Mouse (Mus musculus): ENCODE measurements around the gene Znrf4. TPM values are rescaled to one million over a fixed set of nuclear protein-coding genes. Genes with fewer than 3 reads are reported as not detected.

Gene Znrf4
- polyA plus RNA-seq, 1 experiment = not detected

DNA sequence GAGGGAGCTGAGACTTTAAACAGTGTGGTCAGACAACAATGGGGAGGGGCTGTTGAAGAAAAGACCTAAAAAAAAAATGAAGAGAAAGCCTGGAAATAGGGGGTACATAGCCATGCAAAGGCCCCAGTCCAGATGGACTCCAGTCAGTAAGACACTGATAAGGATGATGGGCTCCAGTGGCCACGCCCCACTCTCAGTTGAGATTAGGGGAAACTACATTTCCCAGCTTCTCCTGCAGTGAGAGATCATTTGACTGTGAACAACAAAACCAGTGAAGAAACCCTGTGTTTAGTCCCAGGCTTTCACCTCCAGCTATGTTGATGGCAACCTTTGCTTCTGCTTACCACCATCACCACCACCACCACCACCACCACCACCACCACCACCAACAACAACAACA, 33.7 kb upstream of the Znrf4 start:
- H3K4me1 ChIP-seq (ENCODE audit: control insufficient read depth, insufficient read depth, insufficient read length, low read length) = peaks cover 4% of the 10 kb centered on the region; the same call in 1 of the 2 replicates
- no peaks in the 10 kb centered on the region for H3K27me3 ChIP-seq (ENCODE audit: control insufficient read depth, insufficient read depth, low read length)
- no peak overlapping the region for H3K4me3 ChIP-seq (ENCODE audit: low read depth, low read length)
- H3K36me3 ChIP-seq (ENCODE audit: control insufficient read depth, insufficient read depth, low read length) = no peaks in the 10 kb centered on the region
- no peak overlapping the region for H3K27ac ChIP-seq (ENCODE audit: insufficient read depth, low read depth, low read length)
- 58% methylated on average over 1 of the region's 1 CpGs for WGBS
- TF ChIP-seq POLR2A (IDR thresholded peaks at IDR 0.05; ENCODE audit: low read depth, low read length) = no peak
- TF ChIP-seq CTCF (IDR thresholded peaks at IDR 0.05; ENCODE audit: extremely low read depth, insufficient read length, insufficient replicate concordance, low read depth, low read length) = no peak

DNA sequence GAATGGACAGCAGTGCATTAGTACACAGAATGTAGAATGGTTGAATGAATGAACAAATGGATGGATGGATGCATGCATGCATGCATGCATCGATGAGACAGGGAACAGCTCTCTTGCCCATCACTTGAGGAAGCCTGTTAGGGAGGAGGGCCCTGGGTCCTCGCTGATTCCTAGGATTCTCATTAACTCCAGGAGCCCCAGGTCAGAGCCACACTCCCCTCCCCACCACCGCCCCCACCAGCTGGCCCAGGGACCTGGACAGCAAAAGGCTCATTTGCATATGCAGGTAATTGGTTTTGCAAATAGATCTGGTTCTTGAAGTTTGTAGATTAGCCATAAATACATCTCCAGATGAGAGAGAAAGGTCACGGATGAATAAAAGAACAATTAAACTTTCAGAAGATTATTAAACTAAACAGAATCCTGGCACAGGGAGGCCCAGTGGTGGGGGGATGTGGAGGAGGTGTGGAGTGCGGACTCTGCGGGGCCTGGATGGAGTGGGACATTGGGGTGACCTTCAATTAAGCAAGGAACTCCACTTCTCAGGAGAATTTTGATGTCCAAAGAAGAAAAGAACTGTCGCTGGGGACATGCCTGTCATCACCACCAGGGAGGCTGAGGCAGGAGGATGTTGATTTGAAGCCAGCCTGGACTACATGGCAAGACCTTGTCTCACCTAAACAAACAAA, 32.6 kb upstream of the Znrf4 start:
- 78% methylated on average over 7 of the region's 7 CpGs for WGBS
- no peaks in the 10 kb centered on the region for H3K27me3 ChIP-seq (ENCODE audit: control insufficient read depth, insufficient read depth, low read length)
- no peaks in the 10 kb centered on the region for H3K36me3 ChIP-seq (ENCODE audit: control insufficient read depth, insufficient read depth, low read length)
- no peak overlapping the region for H3K27ac ChIP-seq (ENCODE audit: insufficient read depth, low read depth, low read length)
- TF ChIP-seq POLR2A (IDR thresholded peaks at IDR 0.05; ENCODE audit: low read depth, low read length) (no peak), CTCF (IDR thresholded peaks at IDR 0.05; ENCODE audit: extremely low read depth, insufficient read length, insufficient replicate concordance, low read depth, low read length) (no peak)
- no peak overlapping the region for H3K4me3 ChIP-seq (ENCODE audit: low read depth, low read length)
- H3K4me1 ChIP-seq (ENCODE audit: control insufficient read depth, insufficient read depth, insufficient read length, low read length) = no peaks in the 10 kb centered on the region

DNA sequence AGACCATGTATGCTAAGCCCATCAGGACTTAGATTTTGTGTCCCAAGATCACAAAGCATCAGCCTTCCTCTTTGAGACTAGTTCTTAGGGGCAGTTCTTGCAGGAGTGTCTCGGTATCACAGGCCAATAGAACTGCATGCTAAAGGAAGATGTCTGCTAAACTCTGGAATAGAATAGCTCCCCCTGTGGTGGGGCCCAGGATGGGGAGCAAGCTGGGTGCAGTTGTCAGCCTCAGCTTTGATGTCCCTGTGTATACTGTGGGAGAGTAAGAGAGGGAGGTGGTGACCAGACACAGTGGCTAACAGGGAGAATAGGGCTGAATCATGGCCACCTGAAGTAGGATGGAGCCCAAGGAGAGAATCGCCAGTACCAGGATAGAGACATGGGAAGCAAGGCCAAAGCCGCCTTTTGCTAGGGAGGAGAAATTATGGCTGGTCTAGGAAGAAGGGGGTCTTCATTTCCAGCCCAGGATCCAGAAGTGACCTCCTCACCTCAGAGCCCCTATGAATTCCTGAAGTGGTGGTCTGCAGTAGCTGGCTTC, 31.5 kb upstream of the Znrf4 start:
- Histone ChIP-seq H3K36me3 (ENCODE audit: control insufficient read depth, insufficient read depth, low read length) (no peaks in the 10 kb centered on the region), H3K27ac (ENCODE audit: insufficient read depth, low read depth, low read length) (no peak overlapping the region), H3K4me1 (ENCODE audit: control insufficient read depth, insufficient read depth, insufficient read length, low read length) (no peaks in the 10 kb centered on the region), H3K4me3 (ENCODE audit: low read depth, low read length) (no peak overlapping the region), H3K27me3 (ENCODE audit: control insufficient read depth, insufficient read depth, low read length) (no peaks in the 10 kb centered on the region)
- TF ChIP-seq POLR2A (IDR thresholded peaks at IDR 0.05; ENCODE audit: low read depth, low read length) (no peak), CTCF (IDR thresholded peaks at IDR 0.05; ENCODE audit: extremely low read depth, insufficient read length, insufficient replicate concordance, low read depth, low read length) (0 out of 2 replicates have a peak, but pooled peaks have one; percentile 11)
- 81% methylated on average over 3 of the region's 3 CpGs for WGBS

DNA sequence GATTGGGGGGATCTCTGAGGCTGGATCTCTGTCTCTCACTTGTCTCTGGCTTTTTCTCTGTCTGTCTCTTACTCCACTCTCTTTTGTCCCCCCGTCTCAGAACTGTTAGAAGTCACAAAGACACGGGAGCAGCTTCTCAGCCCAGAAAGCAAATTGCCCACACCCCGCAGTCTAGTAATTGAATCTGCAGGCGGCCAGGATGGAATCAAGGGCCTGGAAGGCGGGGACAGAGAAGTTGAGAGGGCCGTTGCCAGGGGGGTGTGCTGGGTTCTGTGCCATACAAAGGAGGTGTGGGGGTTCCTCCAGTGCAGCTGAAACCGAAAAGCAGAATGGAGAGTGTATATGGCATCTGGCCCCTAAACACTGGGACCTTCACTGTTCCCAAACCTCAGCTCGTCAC, 30.5 kb upstream of the Znrf4 start:
- no peaks in the 10 kb centered on the region for H3K4me1 ChIP-seq (ENCODE audit: control insufficient read depth, insufficient read depth, insufficient read length, low read length)
- no peak overlapping the region for H3K27ac ChIP-seq (ENCODE audit: insufficient read depth, low read depth, low read length)
- TF ChIP-seq POLR2A (IDR thresholded peaks at IDR 0.05; ENCODE audit: low read depth, low read length) = no peak
- no peak for TF ChIP-seq CTCF (IDR thresholded peaks at IDR 0.05; ENCODE audit: extremely low read depth, insufficient read length, insufficient replicate concordance, low read depth, low read length)
- WGBS = 61% methylated on average over 8 of the region's 8 CpGs
- no peaks in the 10 kb centered on the region for H3K27me3 ChIP-seq (ENCODE audit: control insufficient read depth, insufficient read depth, low read length)
- no peak overlapping the region for H3K4me3 ChIP-seq (ENCODE audit: low read depth, low read length)
- H3K36me3 ChIP-seq (ENCODE audit: control insufficient read depth, insufficient read depth, low read length) = no peaks in the 10 kb centered on the region

- no peak overlapping the region for H3K4me3 ChIP-seq (ENCODE audit: low read depth, low read length)
- H3K36me3 ChIP-seq (ENCODE audit: control insufficient read depth, insufficient read depth, low read length) = no peaks in the 10 kb centered on the region
- no peaks in the 10 kb centered on the region for H3K27me3 ChIP-seq (ENCODE audit: control insufficient read depth, insufficient read depth, low read length)
- no peaks in the 10 kb centered on the region for H3K4me1 ChIP-seq (ENCODE audit: control insufficient read depth, insufficient read depth, insufficient read length, low read length)
- H3K27ac ChIP-seq (ENCODE audit: insufficient read depth, low read depth, low read length) = no peak overlapping the region
- WGBS = 28% methylated on average over 6 of the region's 6 CpGs
- TF ChIP-seq POLR2A (IDR thresholded peaks at IDR 0.05; ENCODE audit: low read depth, low read length) (no peak), CTCF (IDR thresholded peaks at IDR 0.05; ENCODE audit: extremely low read depth, insufficient read length, insufficient replicate concordance, low read depth, low read length) (no peak)
These were observed 28.3 kb upstream of the Znrf4 start for GRCm38 (mm10) chr17:56540562-56540975.

DNA sequence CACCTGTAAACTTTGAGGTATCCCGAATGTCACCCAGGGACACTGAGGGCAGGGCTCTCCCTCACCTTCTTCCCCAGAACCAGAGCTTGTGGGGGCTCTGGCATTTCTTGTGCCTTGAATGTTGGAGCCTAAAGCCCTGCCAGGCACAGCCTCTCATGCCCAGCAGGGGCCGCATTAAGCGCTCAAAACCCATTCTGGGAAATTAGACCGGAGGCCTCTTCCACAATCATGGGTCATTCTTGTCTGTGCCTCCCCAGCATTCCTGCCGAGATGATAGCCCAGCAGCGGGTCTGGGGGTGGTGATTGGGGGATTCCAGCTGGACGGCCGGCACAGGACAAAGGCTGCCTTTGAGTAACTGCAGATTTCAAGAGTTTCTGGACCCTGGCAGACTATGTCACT, 25.7 kb upstream of the Znrf4 start:
- Histone ChIP-seq H3K4me3 (ENCODE audit: low read depth, low read length) (no peak overlapping the region), H3K27ac (ENCODE audit: insufficient read depth, low read depth, low read length) (no peak overlapping the region), H3K36me3 (ENCODE audit: control insufficient read depth, insufficient read depth, low read length) (no peaks in the 10 kb centered on the region), H3K27me3 (ENCODE audit: control insufficient read depth, insufficient read depth, low read length) (no peaks in the 10 kb centered on the region), H3K4me1 (ENCODE audit: control insufficient read depth, insufficient read depth, insufficient read length, low read length) (no peaks in the 10 kb centered on the region)
- TF ChIP-seq CTCF (IDR thresholded peaks at IDR 0.05; ENCODE audit: extremely low read depth, insufficient read length, insufficient replicate concordance, low read depth, low read length) = no peak
- TF ChIP-seq POLR2A (IDR thresholded peaks at IDR 0.05; ENCODE audit: low read depth, low read length) = no peak
- 53% methylated on average over 8 of the region's 8 CpGs for WGBS

GRCm38 (mm10) chr17:56536874-56537273, 24.6 kb upstream of the Znrf4 start:
- Histone ChIP-seq H3K4me1 (ENCODE audit: control insufficient read depth, insufficient read depth, insufficient read length, low read length) (no peaks in the 10 kb centered on the region), H3K36me3 (ENCODE audit: control insufficient read depth, insufficient read depth, low read length) (no peaks in the 10 kb centered on the region), H3K27me3 (ENCODE audit: control insufficient read depth, insufficient read depth, low read length) (no peaks in the 10 kb centered on the region), H3K27ac (ENCODE audit: insufficient read depth, low read depth, low read length) (no peak overlapping the region), H3K4me3 (ENCODE audit: low read depth, low read length) (no peak overlapping the region)
- TF ChIP-seq POLR2A (IDR thresholded peaks at IDR 0.05; ENCODE audit: low read depth, low read length) = no peak
- TF ChIP-seq CTCF (IDR thresholded peaks at IDR 0.05; ENCODE audit: extremely low read depth, insufficient read length, insufficient replicate concordance, low read depth, low read length) = no peak
- WGBS = 69% methylated on average over 3 of the region's 3 CpGs
